Mouse (Mus musculus): Measurements from ENCODE around the gene Smim24.

The Smim24 gene

DNA sequence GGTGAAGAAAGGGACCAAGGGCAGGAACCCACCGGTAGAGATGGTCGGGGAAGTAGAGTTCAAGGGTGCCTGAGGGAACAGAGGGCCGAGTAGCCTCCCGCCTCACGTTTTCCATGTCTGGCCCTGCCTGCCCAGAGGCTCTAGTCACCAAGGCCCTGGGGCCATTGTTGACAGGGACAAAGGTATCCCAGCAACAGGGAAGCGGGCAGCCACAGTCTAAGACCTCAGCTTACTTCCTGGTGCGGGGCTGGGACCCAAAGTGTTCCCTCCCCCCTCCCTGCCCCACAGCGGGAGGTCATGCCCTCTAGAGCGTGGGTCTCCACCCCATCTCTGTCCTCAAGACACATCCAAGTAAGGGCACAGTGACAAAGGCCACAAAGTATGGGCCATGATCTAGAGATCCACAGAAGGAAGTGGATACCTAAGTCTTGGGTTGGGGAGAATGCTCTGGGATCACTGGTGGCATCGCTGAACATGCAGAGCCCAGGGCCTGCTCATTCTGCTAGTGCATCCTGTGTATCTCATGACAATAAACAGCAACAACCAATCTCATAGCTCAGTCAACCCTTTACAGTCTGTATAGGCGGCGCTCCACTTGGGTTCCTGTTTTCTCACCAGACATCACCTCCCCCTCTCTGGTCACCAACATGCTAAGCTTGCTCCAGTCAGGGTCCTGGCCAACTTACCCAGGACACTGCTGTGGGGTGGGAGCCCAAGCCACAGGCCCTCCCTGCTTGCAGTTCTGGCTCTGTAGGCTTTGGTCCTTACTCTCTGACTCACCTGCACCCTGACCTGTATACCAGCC is 27.0 kb upstream of the Smim24 start, which contains the start of gene 4930404N11Rik:
4930404N11Rik (minus strand) TSS at position 145 of the 805 bp plus-strand sequence.
- DNase-seq (ENCODE audit: low spot score), result peak; percentile 81

DNA sequence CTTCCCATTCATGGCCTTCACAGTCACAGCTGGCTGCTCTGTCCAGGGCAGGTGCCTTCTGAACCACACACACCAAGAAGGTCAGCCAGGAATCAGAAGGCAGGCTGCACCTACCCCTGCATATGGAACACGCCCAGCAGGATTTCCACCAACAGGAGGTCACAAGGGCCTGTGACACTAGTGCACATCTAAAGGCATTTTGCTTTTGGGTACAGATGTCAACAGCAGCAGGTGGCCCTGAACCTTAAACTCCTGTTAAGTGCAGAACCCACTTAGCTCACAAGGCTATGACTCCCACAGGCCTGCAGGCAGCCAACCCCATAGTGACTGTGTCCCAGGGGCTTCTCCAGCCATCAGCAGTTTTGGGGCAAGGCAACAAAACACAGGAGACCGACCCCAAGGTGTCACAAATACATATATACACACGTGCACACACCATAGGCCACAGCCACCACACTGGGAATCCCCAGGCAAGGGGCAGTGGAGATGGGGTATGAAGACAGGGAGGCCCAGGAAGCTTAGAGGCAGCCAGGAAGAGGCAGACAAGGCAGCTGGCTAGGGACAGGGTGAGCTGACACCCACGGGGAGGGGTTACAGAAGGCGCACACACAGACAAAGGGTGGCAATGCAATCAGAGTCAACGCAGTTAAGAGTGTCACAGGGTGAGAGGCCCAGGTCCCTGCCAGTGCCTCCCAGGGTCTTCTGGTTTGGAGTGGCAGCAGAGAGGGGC is 26.2 kb upstream of the Smim24 start:
- DNase-seq (ENCODE audit: low spot score), result peak; percentile 78

DNA sequence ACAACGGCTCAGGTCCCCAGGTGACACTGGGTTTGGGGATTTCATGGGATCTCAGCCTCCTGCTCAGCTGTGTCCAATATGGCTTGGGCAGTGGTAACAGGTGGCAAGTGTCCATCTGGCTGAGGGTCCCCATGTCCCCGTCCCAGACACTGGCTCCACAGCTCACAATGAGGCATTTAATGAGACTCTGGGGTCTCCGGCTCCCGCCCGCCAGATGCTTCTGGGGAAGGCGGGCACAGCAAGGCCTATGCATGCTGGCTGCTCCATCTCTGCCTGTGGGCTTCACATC is 25.7 kb upstream of the Smim24 start:
- DNase-seq (ENCODE audit: low spot score), result no peak

DNA sequence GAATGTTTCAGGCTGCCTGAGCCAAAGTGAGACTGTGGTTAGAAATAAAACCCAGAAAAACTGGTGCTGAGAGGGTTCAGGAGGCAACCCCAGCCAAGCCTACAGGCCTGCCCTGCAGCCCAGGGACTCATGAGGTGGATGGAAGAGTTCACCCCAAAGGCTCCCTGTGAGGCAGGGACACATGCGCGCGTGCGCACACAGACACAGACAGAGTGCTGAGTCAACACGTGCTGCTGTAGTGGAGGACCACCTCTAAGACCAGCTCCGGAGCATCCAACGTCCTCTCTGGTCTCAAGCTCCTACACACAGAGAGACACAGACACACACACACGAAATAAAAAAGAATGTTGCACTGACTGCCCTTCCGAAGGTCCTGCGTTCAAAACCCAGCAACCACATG is 17.5 kb upstream of the Smim24 start:
- no peak for DNase-seq (ENCODE audit: low spot score)

DNA sequence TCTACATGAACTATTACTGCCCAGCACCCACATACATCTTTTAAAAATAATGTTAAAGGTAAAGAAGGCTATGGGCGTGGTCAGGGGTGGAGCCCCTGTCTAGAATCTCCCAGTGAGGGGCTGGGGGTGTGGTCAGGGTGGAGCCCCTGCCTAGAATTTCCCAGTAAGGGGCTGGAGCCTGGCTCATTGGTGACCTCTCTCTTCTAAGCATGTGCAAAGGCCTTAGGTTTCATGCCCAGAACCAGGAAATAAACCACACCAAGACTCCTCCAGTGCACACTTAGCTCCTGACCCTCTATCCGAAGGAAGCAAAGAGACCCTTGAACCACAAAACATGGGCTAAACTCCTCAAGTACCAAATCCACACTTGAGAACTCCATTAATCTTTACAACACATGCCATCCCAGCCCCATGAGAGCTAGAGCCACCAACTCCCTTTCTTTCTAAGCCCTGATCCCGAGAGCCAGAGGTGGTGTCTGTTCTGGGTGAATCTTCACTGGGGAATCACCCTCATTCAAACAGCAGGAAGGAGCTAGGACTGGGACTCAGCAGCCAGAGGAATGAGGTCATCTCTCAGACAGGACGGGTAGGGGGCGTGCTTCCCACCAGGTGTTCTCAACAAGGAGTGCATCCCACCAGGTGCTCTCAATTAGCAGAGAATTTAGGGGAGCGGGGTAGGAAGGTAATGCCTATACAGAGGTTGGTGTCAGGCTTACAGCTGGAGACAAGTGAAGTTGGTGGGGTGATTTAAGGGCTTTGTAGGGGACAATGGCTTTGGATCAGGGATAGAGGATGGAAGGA is 16.1 kb upstream of the Smim24 start:
- no peak for DNase-seq (ENCODE audit: low spot score)

DNA sequence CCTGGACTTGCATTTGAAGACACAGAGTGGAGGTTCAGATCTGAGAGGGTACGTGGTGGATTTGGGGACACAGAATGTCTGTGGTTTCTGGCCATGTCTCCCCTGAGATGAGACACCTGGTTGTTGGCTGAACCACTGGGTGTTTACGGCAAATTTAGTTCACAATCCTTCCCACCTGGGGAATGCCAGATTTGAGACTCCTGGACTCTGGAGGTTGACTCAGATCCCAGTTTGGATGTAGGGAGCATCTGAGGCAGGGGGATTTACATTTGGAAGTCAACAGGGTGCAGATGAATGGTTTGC is 15.5 kb upstream of the Smim24 start:
- DNase-seq (ENCODE audit: low spot score), result no peak

DNA sequence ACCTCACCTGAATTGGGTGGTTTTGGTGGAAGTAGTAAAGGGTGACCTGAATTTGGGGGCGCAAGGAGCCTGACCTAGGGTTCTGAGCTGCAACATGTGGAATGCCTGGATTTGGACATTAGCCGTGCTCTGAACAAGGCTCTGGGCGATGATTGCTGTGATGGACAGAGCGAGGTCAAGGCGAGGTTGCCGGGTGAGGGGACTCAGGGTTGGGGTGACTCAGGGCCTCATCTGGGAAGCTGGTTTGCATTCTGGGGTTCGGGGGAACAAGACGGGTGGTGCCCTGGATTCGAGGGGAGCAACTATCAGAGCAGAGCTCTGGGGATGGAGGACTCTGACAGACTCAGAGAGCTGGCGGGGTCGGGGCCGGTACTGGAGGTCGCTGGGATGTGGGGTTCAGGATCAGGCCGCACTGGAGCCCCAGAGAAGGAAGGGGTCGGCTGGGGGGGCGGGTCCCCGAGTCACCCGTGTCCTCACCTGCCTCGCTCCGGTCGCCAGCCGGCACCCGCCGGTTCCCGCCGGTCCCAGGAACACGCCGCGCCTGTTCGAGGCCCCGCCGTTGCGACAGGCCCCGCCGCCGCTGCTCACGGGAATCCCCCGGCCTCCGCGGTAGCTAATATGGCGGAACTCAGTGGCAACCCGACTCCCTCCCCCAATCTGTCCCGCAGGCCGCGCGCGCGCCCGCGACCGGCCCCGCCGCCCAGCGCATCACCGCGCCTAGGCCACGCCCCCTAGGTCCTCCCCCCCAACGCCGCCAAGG is 14.9 kb upstream of the Smim24 start, which contains the start of gene Fzr1:
Fzr1 (minus strand) TSS at position 724 of the 760 bp plus-strand sequence.
- DNase-seq (ENCODE audit: low spot score), result no peak

DNA sequence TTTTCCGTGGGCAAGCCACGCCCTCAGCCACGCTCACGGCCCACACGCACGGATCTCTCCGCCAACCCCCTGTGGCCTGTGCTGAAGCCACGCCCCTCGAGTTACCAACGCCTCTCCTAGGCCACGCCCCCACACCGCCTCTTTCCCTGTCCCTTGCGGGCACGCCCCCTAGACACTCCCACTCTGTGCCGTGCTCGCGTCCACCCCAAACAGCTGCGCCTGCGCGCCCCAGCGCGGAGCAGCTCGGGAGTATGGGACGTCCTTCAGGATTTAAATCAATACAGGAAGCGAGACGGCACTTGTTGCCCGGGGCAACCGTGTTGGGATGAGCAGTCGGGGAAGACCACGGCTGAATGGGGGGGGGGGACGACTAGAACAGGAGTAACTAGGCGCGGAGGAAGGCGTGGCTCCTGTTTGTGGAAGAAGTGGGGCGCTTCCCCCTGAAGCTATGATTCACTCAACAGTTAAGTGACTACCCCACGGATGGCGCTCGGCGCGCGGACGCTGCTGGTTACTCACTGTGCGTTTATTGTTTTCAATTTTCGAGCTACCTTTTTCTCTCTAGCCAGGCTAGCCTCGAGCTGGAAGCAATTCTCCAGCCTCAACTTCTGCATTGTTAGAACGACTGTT is 14.2 kb upstream of the Smim24 start:
- peak; percentile 100 for DNase-seq (ENCODE audit: low spot score)

DNA sequence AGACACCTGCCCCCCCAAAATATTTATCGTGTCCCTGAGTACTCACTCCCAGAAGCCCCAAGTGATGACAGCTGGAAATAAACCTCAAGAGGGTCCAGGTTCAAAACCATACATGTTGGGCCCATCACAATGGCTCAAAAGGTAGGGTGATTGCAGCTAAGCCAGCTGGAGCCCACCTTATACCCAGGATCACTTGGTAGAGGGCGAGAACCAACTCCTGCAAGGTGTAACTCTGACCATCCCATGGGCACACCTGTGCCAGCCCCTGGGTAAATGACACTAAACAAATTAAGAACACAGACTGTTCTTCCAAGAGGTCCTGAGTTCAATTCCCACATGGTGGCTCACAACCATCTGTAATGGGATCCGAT is 13.7 kb upstream of the Smim24 start:
- DNase-seq (ENCODE audit: low spot score), result no peak

DNA sequence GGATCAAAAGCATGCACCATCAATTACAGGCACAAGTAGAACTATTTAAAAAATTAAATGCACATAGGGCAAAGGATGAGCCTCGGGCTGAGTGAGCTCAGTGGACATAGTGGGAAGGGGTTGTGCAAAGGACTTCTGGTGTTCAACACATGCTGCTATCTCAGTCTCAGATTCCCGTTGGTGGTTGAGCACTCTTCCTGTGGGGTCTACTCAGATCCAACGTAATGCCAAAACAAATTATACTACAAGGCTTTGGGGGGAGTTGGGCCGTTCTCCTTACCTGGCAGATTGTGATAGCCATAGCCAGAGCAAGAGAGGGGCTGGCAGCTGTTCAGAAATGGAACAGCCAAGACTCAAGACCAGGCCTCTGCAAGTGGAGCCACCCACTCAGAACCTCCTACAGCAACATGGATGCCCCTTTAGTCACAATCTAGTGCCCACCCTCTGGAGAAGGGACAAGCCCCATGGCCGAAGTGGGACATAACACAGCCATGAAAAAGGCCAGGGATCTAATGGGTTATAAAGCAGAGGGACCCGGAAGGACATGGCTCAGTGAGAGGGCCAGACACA is 13.0 kb upstream of the Smim24 start:
- no peak for DNase-seq (ENCODE audit: low spot score)

DNA sequence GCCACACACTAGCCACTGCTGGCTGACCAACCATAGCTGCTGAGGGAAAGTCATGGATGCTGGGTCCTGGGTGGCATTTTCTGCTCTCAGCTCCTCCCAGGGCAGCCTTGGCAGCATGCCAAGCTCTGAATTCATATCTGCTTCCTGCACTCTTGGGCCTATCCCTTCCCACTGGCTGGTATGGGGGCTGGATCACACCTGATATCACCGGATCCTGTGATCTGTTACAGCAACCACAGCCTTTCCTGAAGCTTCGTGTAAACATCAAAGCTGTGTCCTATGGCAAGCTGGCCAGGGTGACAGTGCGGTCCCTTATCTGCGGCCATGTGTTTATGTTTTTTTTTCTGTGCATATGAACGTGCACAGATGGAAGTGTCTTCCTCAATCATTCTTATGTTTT is 10.8 kb upstream of the Smim24 start:
- no peak for DNase-seq (ENCODE audit: low spot score)

DNA sequence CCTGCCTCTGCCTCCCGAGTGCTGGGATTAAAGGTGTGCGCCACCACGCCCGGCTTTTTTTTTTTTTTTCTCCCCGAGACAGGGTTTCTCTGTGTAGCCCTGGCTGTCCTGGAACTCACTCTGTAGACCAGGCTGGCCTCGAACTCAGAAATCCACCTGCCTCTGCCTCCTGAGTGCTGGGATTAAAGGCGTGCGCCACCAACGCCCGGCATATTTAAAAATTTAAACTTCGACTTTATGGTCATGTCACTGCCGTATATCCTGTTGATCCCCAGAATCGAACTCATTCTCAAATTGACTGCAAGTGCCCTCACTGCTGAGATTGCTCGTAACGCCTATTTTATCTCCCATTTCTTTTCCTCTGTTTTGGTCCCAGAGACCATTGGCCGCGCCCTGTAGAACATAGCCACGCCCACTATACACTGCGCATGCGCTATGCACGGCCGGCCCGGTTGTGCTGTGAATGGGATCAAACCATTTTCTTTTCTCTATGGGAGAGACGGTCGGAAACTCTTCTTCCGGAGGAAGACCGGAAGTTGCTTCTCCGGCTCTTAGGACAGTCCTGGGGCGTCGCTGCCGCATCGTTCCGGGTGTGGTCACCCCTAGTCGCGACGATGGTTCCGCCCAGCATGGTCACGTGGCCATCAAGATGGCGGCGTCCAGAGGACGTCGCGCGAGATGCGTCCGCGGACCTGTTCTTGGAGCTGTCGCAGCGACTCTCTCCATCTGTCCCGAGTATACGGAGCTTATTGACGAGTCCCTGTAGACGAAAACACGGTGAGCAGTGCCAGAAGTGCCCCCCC is 8.8 kb upstream of the Smim24 start, which contains the start of the genes Dohh and Gm48551:
Dohh (plus strand) TSS at position 627 of the 803 bp plus-strand sequence.
Gm48551 (plus strand) TSS at position 665 of the 803 bp plus-strand sequence.
- peak; percentile 97 for DNase-seq (ENCODE audit: low spot score)

DNA sequence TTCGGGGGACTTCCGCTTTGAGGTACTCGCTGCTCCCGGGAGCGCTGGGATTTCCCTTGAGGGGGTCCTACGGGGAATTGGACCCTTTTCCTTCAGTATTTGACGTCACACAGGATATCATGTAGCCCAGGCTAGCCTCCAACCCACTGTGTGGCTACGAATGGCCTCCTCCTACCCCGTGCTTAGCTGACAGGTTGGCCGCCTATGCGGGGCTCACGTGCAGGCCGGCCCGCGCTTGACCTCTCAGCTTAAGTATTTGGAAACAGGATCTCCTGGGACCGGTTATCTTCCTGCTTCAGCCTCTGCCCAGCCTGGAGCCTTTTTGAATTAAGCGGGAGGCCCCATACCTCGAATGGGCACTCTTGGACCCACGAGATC is 8.3 kb upstream of the Smim24 start:
- DNase-seq (ENCODE audit: low spot score), result no peak

DNA sequence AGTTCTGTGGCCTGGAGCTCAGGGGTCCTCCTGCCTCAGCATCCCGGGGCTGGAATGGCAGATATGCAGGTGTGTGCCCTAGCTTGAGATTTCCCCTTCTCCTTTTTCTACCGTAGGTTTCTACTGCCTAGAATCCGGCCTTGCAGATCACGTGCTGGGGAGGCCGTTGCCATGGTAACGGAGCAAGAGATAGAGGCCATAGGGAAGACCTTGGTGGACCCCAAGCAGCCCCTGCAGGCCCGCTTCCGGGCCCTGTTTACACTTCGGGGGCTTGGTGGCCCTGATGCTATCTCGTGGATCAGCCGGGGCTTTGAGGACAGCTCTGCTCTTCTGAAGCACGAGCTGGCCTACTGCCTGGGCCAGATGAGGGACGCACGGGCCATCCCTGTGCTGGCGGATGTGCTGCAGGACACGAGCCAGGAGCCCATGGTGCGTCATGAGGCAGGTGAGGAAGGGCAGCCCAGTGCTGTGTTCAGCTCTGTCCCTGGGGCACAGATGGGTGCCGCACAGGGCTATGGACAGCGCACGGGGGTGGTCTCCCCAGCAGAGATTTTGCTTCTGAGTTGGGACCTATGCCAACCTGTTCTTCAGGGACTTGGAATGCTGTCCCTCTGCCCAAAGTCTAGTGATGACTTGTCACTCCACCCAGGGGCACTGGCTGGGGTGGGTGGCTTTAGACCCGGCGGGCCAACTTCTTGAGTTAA is 7.1 kb upstream of the Smim24 start:
- DNase-seq (ENCODE audit: low spot score), result no peak

DNA sequence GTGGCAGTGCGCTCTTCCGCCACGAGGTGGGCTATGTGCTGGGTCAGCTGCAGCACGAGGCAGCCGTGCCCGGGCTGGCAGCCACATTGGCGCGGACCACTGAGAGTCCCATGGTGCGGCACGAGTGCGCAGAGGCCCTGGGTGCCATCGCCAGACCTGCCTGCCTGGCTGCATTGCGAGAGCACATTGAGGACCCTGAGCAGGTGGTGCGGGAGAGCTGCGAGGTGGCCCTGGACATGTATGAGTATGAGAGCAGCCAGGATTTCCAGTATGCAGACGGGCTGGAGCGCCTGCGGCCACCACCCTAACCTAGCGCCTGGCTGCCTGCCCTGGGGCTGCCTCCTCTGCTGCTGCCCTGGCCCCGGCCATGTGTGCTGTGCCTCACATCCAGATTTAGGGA is 5.1 kb upstream of the Smim24 start:
- DNase-seq (ENCODE audit: low spot score), result no peak

DNA sequence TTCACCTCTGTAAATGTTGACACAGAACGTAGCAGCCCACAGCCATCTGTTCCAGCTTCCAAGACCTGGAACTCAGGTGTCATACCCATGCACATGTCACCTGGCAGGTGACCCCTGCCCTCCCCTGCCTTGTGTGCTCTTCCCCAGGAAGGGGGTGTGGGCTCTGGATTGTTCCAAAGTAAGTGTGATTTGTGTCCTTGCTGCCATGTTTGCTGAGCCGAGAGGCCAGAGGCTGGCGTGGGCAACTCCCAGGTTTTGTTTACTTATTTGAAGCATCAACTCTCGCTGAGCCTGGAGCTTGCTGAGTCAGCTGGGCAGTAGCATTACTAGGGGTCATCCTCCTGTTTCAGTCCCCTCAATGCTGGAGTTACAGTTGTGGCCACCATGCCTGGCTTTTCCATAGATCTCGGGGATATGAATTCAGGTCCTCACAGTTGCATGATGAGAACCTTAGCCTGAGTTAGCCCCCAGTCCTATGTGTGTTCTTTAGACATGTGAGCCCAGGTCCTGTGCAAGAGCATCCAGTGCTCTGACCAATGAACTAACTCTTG is 4.3 kb upstream of the Smim24 start, which contains the start of gene Gm48552:
Gm48552 (plus strand) TSS at position 501 of the 551 bp plus-strand sequence.
- peak; percentile 71 for DNase-seq (ENCODE audit: low spot score)

DNA sequence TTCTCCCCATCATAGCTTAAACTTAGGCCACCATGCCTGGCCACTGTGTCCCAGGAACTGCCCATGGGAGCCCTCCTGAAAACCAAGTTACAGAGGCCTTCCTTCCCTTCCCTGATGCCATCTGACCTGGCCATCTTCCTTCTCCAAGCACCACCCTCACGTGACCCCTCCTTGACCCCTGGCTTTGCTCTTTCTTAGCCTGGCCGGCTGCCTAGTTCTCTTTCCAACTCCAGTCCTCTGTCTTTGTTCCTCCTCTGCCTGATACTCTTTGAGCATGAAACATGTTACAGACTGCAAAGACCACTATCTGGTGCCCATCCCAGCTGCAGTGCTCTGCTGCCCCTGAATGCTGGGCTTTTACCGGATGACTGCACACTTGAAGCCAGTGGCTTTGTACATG is 3.5 kb upstream of the Smim24 start:
- DNase-seq (ENCODE audit: low spot score), result no peak

DNA sequence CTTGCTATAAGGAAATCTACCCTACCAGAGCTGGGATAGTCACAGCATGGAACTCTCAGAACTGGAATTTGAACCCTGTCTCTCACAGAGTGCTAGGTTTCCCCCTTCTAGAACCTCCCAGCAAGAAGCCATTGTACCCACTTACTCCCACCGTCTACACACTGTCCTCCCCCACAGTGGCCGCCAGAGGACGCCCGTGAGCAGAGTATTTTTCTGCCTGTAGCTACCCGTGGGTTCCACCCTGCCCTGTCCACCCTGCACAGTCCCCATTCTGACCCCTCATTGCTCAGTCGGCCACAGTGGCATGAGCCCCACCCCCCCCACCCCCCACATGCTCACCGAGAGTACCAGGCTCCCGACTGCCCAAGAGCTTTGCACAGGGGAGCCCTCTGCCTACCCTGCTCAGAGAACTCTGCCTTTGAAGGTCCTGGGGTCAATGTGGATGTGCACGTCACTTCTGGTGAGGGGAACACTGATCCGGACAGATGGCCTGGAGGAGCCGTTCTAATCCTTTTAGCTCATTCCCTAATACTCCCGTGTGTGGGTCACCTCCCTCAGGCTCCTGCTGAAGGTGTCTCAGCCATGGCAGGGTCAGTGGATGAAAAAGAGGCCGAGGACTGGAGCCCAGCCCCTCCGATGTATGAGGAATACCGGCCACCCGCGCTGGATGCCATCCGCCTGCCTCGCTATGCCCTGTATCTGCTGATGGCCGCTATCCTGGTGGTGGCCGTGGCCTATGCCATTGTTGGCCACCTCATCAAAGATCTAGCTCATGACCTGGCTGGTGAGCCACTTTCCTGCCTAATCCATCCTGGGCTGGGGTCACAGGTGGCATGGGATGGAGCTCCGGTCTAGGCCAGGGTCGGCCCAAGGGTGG is 2.8 kb upstream of the Smim24 start:
- DNase-seq (ENCODE audit: low spot score), result no peak

DNA sequence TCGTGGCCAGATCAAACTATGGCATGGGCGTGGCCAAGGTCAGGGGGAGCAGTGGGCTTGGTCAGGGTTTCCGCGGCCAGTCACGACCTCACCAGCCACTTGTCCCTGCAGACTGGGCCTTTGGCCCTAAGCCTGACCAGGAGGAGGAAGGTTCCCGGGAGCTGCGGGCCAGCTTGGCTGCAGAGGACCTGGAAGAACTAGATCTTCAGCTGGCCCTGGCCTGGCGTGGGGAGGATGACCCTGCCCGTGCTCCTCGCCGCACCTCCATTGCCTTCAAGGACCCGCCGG is 2.2 kb upstream of the Smim24 start:
- no peak for DNase-seq (ENCODE audit: low spot score)

All from yolk sac, embryonic 10.5 days (tissue).